Mouse (Mus musculus): ENCODE measurements around the gene Il5.
A peak's percentile ranks its signal among the peaks of the same experiment; 100 is the strongest.

Gene Il5

DNA sequence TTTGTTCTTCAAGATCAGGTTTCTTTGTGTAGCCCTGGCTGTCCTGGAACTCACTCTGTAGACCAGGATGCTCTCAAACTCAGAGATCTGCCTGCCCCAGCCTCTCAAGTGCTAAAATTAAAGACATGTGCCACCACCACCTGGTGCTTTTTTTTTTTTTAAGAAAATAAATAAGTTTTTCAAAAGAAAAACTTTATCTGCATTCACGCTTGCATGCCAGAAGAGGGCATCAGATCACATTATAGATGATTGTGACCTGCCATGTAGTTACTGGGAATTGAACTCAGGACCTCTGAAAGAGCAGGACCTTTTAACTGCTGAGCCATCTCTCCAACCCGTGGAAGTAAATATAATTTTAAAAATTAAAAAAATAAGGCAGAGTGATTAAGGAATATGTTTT, 24.7 kb downstream of the Il5 start:
- DNase-seq: no peak

- DNase-seq: no peak
Observed at GRCm38 (mm10) chr11:53747985-53748384, 27.4 kb downstream of the Il5 start.

DNA sequence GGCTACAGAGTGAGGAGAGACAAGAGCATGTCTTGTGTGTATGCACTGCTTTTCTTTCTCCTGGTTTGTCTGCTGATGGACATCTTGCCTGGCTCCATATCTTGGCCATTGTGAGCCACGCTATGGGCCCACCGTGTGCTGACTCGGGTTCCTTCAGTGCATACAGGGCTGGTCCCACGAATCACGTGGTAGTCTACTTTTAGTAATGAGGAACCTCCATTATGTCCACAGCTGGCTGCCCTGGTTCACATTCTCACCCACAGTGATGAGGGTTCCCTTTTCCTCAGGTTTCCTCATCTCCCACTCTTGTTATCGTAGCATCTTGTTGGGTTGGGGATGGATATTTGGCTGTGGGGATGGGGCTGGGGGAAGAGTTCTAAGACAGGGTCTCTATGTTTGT, 28.0 kb downstream of the Il5 start:
- no peak for DNase-seq

DNA sequence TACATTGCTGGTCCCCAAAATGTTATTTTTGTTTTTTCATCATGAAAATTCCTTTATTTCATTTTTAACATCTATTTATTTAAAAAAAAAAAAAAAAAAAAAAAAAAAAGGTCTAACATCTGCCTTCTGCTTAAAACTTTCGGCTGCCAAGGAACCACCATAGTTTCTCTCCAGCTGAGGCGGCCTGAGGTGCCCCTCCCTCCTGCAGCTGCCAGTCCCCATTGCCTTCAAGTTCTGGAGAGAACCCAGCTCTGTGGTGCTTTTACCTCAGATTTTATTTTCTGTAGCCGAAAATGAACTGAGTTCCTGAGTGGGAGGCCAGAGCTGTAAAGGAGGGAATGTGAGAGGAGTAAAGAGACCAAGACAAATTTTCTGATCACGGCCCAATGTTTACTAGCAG, 28.7 kb downstream of the Il5 start:
- no peak for DNase-seq

DNA sequence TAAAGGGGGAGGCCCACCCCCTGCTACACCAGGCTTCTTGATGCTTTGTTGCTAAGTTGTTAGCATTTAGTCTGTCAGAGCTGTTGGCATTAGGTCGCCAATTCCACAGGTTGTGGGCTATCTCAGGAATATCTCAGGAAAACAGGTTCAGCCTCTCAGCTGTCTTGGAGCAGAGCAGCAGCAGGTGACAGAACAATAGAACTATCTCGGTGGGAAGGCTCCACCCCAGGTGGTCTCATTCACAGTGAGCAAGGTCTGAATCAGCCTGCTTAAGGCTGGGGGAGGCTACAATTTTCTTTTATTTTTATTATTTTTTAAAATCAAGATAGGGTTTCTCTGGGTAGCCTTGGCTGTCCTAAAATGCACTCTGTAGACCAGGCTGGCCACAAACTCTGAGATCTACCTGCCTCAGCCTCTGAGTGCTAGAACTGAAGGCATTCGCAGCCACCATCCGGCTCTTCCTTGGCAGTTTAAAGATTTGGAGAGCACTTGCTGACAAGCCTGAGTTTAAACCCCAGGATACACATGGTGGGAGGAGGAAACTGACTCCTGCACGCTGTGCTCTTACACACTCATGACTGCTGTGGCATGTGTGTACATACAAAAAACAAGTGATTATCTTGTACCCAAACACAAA, 29.2 kb downstream of the Il5 start:
- DNase-seq: no peak

GRCm38 (mm10) chr11:53755011-53755595, 34.5 kb downstream of the Il5 start:
- DNase-seq: no peak

- DNase-seq: no peak
Observed at GRCm38 (mm10) chr11:53757612-53758011, 37.0 kb downstream of the Il5 start.

- peak in 1 of 2 experiments; percentile 51 for DNase-seq
Observed at GRCm38 (mm10) chr11:53758033-53758432, 37.4 kb downstream of the Il5 start.

DNA sequence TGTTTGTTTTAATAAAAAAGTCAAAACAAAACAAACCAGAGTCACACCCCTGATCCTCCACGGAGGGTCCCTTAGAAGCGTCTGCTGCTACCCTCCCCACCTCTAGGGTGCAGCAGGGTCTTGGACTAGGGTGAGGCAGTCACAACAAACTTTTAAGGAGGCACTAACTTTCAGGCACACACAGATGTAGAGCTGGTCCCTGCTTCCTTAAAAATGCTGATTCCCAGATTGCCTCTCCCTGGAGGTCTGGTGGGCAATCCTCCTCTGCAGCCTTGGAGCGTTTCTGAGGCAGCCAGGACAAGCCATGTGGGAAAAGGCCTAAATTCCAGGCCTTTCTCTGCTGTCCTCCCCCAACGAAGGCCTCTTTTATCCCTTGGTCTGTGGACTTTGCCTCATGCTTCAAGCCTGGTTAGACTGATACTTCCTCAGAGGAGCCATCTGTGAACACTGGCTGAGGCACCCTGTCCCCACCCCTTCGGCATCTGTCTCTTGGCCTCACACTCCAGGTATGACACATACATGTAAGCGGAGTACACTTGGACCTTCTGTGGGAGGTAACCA, 38.3 kb downstream of the Il5 start:
- DNase-seq: peak in 1 of 2 experiments; percentile 58

DNA sequence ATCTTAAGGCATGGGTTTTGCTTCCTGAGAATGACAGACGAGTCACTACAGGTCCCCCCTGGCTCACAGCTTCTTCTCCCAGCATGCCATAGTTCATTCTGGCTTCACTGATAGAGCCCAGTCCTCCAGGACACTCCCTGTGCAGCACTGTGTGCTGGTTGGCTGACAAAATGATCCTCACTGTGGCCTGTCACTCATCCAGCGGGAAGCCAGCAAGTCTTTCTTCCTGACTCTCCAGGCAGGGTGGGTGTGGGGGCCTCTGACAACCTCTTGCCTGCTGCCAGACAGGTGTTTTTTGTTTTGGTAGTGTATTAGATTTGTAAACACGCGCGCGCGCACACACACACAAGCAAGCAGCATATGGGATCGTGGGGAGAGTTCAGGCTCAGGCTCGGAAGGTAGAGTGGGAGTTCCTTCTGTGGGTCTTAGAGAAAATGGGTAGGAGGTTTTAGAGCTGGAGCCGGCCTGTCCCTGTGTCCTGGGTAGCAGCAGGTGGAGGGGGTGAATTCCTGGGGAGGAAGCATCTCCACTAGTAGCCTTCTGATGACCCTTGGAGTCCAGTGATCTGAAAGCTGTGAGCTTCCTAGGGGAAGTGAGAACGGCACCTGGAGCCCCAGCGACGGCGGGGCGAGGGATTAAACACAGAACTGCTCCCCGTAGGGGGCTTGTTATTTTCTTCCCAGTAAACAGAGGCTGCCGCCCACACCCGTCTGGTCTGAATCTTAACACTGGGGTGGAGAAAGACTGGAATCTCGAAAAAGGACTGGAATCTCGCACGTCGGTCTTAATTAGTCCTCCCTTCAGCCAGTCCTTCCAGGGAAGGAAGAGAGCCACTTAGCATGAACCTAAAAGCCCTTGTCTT, 39.2 kb downstream of the Il5 start:
- DNase-seq: no peak

GRCm38 (mm10) chr11:53761284-53761683, 40.7 kb downstream of the Il5 start:
- DNase-seq: no peak

DNA sequence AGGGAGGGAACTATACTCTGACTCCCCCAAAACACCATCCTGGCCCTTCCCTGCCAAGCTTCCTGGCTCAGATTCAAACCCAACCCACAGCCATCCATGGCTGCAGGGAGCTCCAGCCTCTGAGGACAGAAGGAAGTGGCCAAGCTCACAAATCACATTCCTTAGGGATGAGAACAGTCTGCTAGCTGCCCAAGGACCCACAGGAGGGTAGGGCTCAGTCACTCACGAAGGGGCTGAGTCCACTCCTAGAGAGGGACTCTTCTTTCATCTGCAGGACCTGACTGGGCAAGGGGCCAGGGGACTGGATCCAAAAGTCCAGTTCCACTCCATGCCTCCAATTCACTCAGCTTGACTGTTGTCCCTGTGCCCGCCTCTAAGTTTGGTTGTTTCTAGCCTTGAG, 41.2 kb downstream of the Il5 start:
- peak; percentile 96 to 97 for DNase-seq

DNA sequence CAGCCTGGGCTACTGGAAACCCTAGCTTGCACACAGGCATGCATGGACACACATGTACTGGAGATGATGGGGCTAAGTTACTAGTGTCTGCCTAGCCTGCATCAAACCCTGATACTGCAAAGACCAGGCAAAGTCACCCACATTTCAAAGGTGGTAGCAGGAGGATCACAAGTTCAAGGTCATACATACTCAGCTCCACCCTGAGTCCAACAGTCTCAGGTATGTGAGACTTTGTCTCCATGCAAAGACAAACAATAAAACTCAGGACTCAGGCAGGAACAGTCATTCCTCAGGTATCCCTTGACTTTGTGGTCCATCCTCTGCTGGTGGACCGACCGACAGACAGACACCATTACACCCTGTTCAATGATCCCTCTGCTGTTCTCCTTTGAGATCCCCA, 41.8 kb downstream of the Il5 start:
- DNase-seq: no peak

- DNase-seq: peak; percentile 97
Observed at GRCm38 (mm10) chr11:53762827-53763495, 42.4 kb downstream of the Il5 start.

- DNase-seq: peak; percentile 92 to 94
Observed at GRCm38 (mm10) chr11:53763496-53764140, 43.0 kb downstream of the Il5 start.

GRCm38 (mm10) chr11:53764581-53764980, 44.0 kb downstream of the Il5 start:
- DNase-seq: no peak

DNA sequence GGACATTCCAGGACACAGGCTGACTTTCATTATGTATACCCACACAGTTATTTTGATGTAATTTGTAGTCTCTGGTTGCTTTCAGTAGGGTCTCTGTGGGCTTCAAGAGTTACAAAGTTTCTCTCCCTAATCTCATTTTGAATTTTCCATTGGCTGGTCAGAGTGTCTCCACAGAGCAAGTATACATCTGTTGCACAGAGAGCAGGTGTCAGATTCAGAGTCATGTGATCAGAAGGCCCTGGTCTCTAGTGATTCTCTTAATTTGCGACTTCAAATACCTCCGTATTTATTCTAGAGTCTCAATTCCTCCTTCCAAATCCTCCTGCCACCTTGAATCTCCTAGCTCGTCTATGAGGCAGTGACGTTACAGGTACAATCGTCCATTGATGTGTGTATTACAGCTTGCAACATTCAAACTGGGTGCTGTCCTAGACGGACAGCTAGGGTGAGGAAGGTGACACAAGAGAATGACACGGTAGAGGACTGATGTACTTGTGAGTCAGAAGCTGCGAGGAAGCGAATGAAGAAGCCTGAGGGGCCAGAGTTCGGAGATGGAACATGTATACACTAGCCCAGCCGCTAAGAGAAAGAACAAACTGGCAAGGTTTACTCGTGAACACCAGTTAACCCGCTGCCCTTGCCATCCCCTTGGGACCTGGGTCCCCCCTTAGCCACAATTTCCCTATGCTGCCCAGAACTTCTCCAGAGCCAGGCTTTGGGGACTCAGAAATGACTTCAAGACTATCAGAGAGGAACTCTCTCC, 48.0 kb downstream of the Il5 start:
- DNase-seq: no peak

- no peak for DNase-seq
Observed at GRCm38 (mm10) chr11:53769185-53769576, 48.6 kb downstream of the Il5 start.

DNA sequence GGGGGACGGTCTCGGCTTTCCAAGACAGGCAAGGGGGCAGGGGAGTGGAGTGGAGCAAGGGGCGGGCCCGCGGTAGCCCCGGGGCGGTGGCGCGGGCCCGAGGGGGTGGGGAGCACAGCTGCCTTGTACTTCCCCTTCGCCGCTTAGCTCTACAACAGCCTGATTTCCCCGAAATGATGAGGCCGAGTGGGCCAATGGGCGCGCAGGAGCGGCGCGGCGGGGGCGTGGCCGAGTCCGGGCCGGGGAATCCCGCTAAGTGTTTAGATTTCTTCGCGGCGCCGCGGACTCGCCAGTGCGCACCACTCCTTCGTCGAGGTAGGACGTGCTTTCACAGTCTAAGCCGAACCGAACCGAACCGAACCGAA, 49.1 kb downstream of the Il5 start, which contains the start of gene Irf1:
TSS of gene Irf1 (plus strand) at position 255 of the 365 bp plus-strand sequence.
- peak; percentile 92 to 96 for DNase-seq

- DNase-seq: peak; percentile 75 to 85
Observed at GRCm38 (mm10) chr11:53770125-53770791, 49.7 kb downstream of the Il5 start.

All from kidney, postnatal 25 days (tissue).